ENCODE assay signal across 8 mouse cellular contexts in genomic region chr11:97766154-97766881, GRCm38 (mm10). TPM values are rescaled to one million over a fixed set of nuclear protein-coding genes. Genes with fewer than 3 reads are reported as not detected.
DNase-seq lines count a peak whose midpoint lies in the region; ATAC-seq and TF ChIP-seq lines count a peak whose summit lies in the region.

TSS of gene Cwc25 (minus strand) at chr11:97766556.

- H3K36me3 ChIP-seq in C2C12 (ENCODE audit: control insufficient read depth, insufficient read depth) (peaks cover 22% of the 10 kb centered on the region), myocyte (ENCODE audit: control insufficient read depth, insufficient read depth) (peaks cover 13% of the 10 kb centered on the region)
- H3K36me3 ChIP-seq in erythroblast, embryonic 14.5 days (ENCODE audit: control insufficient read depth): peaks cover 36% of the 10 kb centered on the region
- peaks cover 16% of the 10 kb centered on the region; the same call in 1 of the 2 replicates for H3K36me3 ChIP-seq in heart, embryonic 11.5 days (ENCODE audit: control insufficient read depth, insufficient read depth, low read length)
- H3K36me3 ChIP-seq in kidney, embryonic 16.5 days (ENCODE audit: insufficient read depth, low read length): peaks cover 17% of the 10 kb centered on the region
- peaks cover 5% of the 10 kb centered on the region; the same call in 1 of the 2 replicates for H3K36me3 ChIP-seq in liver, adult 2 months (ENCODE audit: control insufficient read depth, insufficient read depth, low read length)
- H3K36me3 ChIP-seq in splenic B cell, adult 2 months (ENCODE audit: control insufficient read depth, insufficient read depth, low read length, poor library complexity, severe bottlenecking): peaks cover 2% of the 10 kb centered on the region; the same call in 1 of the 2 replicates

- H3K79me2 ChIP-seq in C2C12 (ENCODE audit: control insufficient read depth, insufficient read depth) (peaks cover 41% of the 10 kb centered on the region), myocyte (ENCODE audit: control insufficient read depth, insufficient read depth) (peaks cover 32% of the 10 kb centered on the region)
- H3K79me2 ChIP-seq in liver, adult 2 months (ENCODE audit: control insufficient read depth, insufficient read depth, low read length): peaks cover 33% of the 10 kb centered on the region

- peaks cover 5% of the 10 kb centered on the region for H3K9me3 ChIP-seq in erythroblast, embryonic 14.5 days (ENCODE audit: control insufficient read depth, low read length)
- H3K9me3 ChIP-seq in heart, embryonic 11.5 days (replicated peaks; ENCODE audit: control insufficient read depth, low read length): no peaks in the 10 kb centered on the region
- H3K9me3 ChIP-seq in kidney, embryonic 16.5 days (ENCODE audit: low read length): no peaks in the 10 kb centered on the region

- H3K27me3 ChIP-seq in C2C12 (ENCODE audit: control insufficient read depth, insufficient read depth, insufficient read length): no peaks in the 10 kb centered on the region
- H3K27me3 ChIP-seq in erythroblast, embryonic 14.5 days (ENCODE audit: control insufficient read depth): no peaks in the 10 kb centered on the region
- no peaks in the 10 kb centered on the region for H3K27me3 ChIP-seq in heart, embryonic 11.5 days (ENCODE audit: control insufficient read depth, insufficient read depth, low read length)
- H3K27me3 ChIP-seq in kidney, embryonic 16.5 days (ENCODE audit: insufficient read depth, low read length): no peaks in the 10 kb centered on the region
- H3K27me3 ChIP-seq in liver, adult 2 months (ENCODE audit: control insufficient read depth, insufficient read depth, low read length): no peaks in the 10 kb centered on the region
- H3K27me3 ChIP-seq in myocyte (ENCODE audit: control insufficient read depth, insufficient read depth, insufficient read length): no peaks in the 10 kb centered on the region
- no peaks in the 10 kb centered on the region for H3K27me3 ChIP-seq in splenic B cell, adult 2 months (ENCODE audit: control insufficient read depth, insufficient read depth, low read length, poor library complexity, severe bottlenecking)

- H3K4me2 ChIP-seq in heart, embryonic 11.5 days: peak within 1 kb of the TSS; percentile 85
- peak within 1 kb of the TSS; percentile 64 for H3K4me2 ChIP-seq in kidney, embryonic 16.5 days (replicated peaks; ENCODE audit: low read depth, low read length)
- H3K4me2 ChIP-seq in myocyte (ENCODE audit: low read depth): peak within 1 kb of the TSS; percentile 93

- peaks cover 28% of the 10 kb centered on the region for H3K4me1 ChIP-seq in erythroblast, embryonic 14.5 days (ENCODE audit: control insufficient read depth)
- peaks cover 7% of the 10 kb centered on the region for H3K4me1 ChIP-seq in heart, embryonic 11.5 days (ENCODE audit: control insufficient read depth, insufficient read depth, low read length)
- peaks cover 11% of the 10 kb centered on the region for H3K4me1 ChIP-seq in kidney, embryonic 16.5 days (ENCODE audit: insufficient read depth, low read length)
- H3K4me1 ChIP-seq in liver, adult 2 months (ENCODE audit: control insufficient read depth, insufficient read depth, low read length): peaks cover 6% of the 10 kb centered on the region

- H3ac ChIP-seq in C2C12 (ENCODE audit: control insufficient read depth, insufficient read length, low read depth) (peak within 1 kb of the TSS; percentile 86), myocyte (ENCODE audit: control insufficient read depth, insufficient read length) (peak within 1 kb of the TSS; percentile 42)

- peak within 1 kb of the TSS; percentile 85 for H3K9ac ChIP-seq in heart, embryonic 11.5 days (ENCODE audit: low read depth, low read length)
- peak within 1 kb of the TSS; percentile 94 for H3K9ac ChIP-seq in kidney, embryonic 16.5 days (replicated peaks; ENCODE audit: low read length)
- H3K9ac ChIP-seq in liver, adult 2 months (ENCODE audit: low read depth, low read length): peak within 1 kb of the TSS; percentile 87

- peak; percentile 82 for ATAC-seq in heart, embryonic 11.5 days (replicated peaks; ENCODE audit: insufficient number of reproducible peaks, low FRiP score, low TSS enrichment)
- ATAC-seq in kidney, embryonic 16.5 days (ENCODE audit: low FRiP score, low TSS enrichment): peak; percentile 89

- DNase-seq in brain, embryonic 14.5 days (ENCODE audit: low read depth): peak; percentile 98
- peak; percentile 94 for DNase-seq in liver, adult 2 months (ENCODE audit: extremely low read depth, low read depth, low spot score)
- peak; percentile 95 for DNase-seq in splenic B cell, adult 2 months (ENCODE audit: low read depth, low spot score)

- peaks cover 25% of the 10 kb centered on the region for H3K79me3 ChIP-seq in C2C12 (ENCODE audit: low read depth)

- TF ChIP-seq CTCF in C2C12 (IDR thresholded peaks at IDR 0.05; ENCODE audit: control insufficient read depth, insufficient read depth, insufficient read length): no peak
- no peak for TF ChIP-seq CTCF in brain, embryonic 14.5 days (IDR thresholded peaks at IDR 0.05; ENCODE audit: borderline replicate concordance, extremely low read depth, insufficient read depth, insufficient read length)
- no peak for TF ChIP-seq CTCF in liver, adult 2 months (IDR thresholded peaks at IDR 0.05; ENCODE audit: low read depth, low read length)

- H3K4me3 ChIP-seq in C2C12 (ENCODE audit: insufficient read depth, poor library complexity, severe bottlenecking) (peak within 1 kb of the TSS; percentile 98), myocyte (peak within 1 kb of the TSS; percentile 89)
- H3K4me3 ChIP-seq in erythroblast, embryonic 14.5 days (replicated peaks): peak within 1 kb of the TSS; percentile 98
- H3K4me3 ChIP-seq in heart, embryonic 11.5 days (ENCODE audit: low read depth, low read length): peak within 1 kb of the TSS; percentile 66
- peak within 1 kb of the TSS; percentile 93 for H3K4me3 ChIP-seq in kidney, embryonic 16.5 days (ENCODE audit: low read length)
- peak within 1 kb of the TSS; percentile 84 for H3K4me3 ChIP-seq in liver, adult 2 months (ENCODE audit: insufficient read depth, low read depth, low read length)

- peak within 1 kb of the TSS; percentile 75 for H3K27ac ChIP-seq in heart, embryonic 11.5 days (ENCODE audit: low read depth, low read length)
- H3K27ac ChIP-seq in kidney, embryonic 16.5 days (ENCODE audit: low read length): peak within 1 kb of the TSS; percentile 89
- H3K27ac ChIP-seq in liver, adult 2 months (replicated peaks; ENCODE audit: insufficient read depth, low read depth, low read length): peak within 1 kb of the TSS; percentile 90

- peak; percentile 72; the same call in 1 of the 2 replicates for TF ChIP-seq POLR2A in brain, embryonic 14.5 days (IDR thresholded peaks at IDR 0.05; ENCODE audit: borderline replicate concordance, extremely low read depth, insufficient read depth, insufficient read length, poor library complexity, severe bottlenecking)
- no peak for TF ChIP-seq POLR2A in liver, adult 2 months (IDR thresholded peaks at IDR 0.05; ENCODE audit: extremely low read depth, insufficient read depth, low read length)
- TF ChIP-seq POLR2A in myocyte (IDR thresholded peaks at IDR 0.05; ENCODE audit: insufficient read length, low read depth): peak; percentile 77

- WGBS in heart, embryonic 11.5 days (ENCODE audit: insufficient replicate concordance): under 1% methylated on average over 38 of the region's 38 CpGs
- under 1% methylated on average over 38 of the region's 38 CpGs for WGBS in kidney, embryonic 16.5 days
- under 1% methylated on average over 38 of the region's 38 CpGs for WGBS in liver, adult 2 months

TF ChIP-seq in C2C12, 6 proteins besides CTCF, POLR2A, EP300 and RAD21:
- TF ChIP-seq USF1 (IDR thresholded peaks at IDR 0.05; ENCODE audit: low read depth) (peak; percentile 82), MYOD1 (IDR thresholded peaks at IDR 0.05; ENCODE audit: control insufficient read depth, insufficient read length, low read depth) (no peak), FOSL1 (IDR thresholded peaks at IDR 0.05; ENCODE audit: insufficient read depth, low read length, poor library complexity, severe bottlenecking) (no peak), CEBPB (IDR thresholded peaks at IDR 0.05; ENCODE audit: low read depth) (no peak), MYOG (IDR thresholded peaks at IDR 0.05; ENCODE audit: control insufficient read depth, extremely low read depth, insufficient read length) (no peak)

TF ChIP-seq in myocyte, 11 proteins besides CTCF, POLR2A, EP300 and RAD21:
- TF ChIP-seq REST (IDR thresholded peaks at IDR 0.05; ENCODE audit: insufficient read depth, insufficient read length) (no peak), E2F4 (IDR thresholded peaks at IDR 0.05; ENCODE audit: insufficient read depth) (peak; percentile 43), USF1 (IDR thresholded peaks at IDR 0.05; ENCODE audit: low read depth) (peak; percentile 77), POLR2AphosphoS2 (IDR thresholded peaks at IDR 0.05; ENCODE audit: insufficient read length, low read depth) (peak; percentile 68), MYOD1 (IDR thresholded peaks at IDR 0.05; ENCODE audit: control insufficient read depth in 1 of 3, insufficient read length in 2 of 3, low read depth in 2 of 3) (peak in 2 of 3 experiments; percentile 19 to 59), MYOG (IDR thresholded peaks at IDR 0.05; ENCODE audit: control insufficient read depth in 1 of 3, insufficient read depth in 1 of 3, insufficient read length in 2 of 3, low read depth in 2 of 3) (peak in 2 of 3 experiments; percentile 17 to 43), SRF (IDR thresholded peaks at IDR 0.05; ENCODE audit: control insufficient read depth, insufficient read length, low read depth) (peak; percentile 89), TCF12 (IDR thresholded peaks at IDR 0.05; ENCODE audit: insufficient read depth, poor library complexity, severe bottlenecking) (peak; percentile 3), CEBPB (IDR thresholded peaks at IDR 0.05; ENCODE audit: insufficient read depth, poor library complexity, severe bottlenecking) (no peak), MAX (IDR thresholded peaks at IDR 0.05; ENCODE audit: low read depth) (no peak), TCF3 (IDR thresholded peaks at IDR 0.05; ENCODE audit: insufficient read length, low read depth) (no peak)

RNA-seq across cellular contexts. Expression of gene Cwc25, which starts in this region (rescaled TPM):
- polyA plus RNA-seq in C2C12 (2012; fragmentation: generic; extraction: Trizol) (8.7 TPM), myocyte (2012; fragmentation: generic; extraction: Trizol) (8.9 TPM)
- 19.7 and 21.2 TPM in 2 replicates for polyA plus RNA-seq in brain, embryonic 14.5 days (2012; rRNA removed)
- 1.2 and 1.3 TPM in 2 replicates for polyA plus RNA-seq in erythroblast, embryonic 14.5 days (2012)
- polyA plus RNA-seq in heart, embryonic 11.5 days (2014; fragmentation: Nextera tagmentation; extraction: Ambion mirVana): 9.2 and 9.9 TPM in 2 replicates
- 15.1 and 18.4 TPM in 2 replicates for polyA plus RNA-seq in kidney, embryonic 16.5 days (2015; fragmentation: Nextera tagmentation; extraction: Ambion mirVana)
- total RNA-seq in liver, adult 2 months (2014; rRNA removed): 5.8 and 6.8 TPM in 2 replicates
- 6.2 and 6.3 TPM in 2 replicates for polyA plus RNA-seq in liver, adult 2 months (2012; rRNA removed)

Comparison
In these comparisons a context has a peak if more than half of its experiments do, and no peak if none do; other contexts are left out.
1. Peak in every context shown above with its lines: DNase-seq, ATAC-seq, H3K4me3 ChIP-seq and H3K27ac ChIP-seq.